Mouse (Mus musculus): Measurements from ENCODE around the gene Kcnk3. TPM values are rescaled to one million over a fixed set of nuclear protein-coding genes. Genes with fewer than 3 reads are reported as not detected.
A peak's percentile ranks its signal among the peaks of the same experiment; 100 is the strongest.

Kcnk3 gene
- polyA plus RNA-seq, 1 experiment = 0.11 TPM

DNA sequence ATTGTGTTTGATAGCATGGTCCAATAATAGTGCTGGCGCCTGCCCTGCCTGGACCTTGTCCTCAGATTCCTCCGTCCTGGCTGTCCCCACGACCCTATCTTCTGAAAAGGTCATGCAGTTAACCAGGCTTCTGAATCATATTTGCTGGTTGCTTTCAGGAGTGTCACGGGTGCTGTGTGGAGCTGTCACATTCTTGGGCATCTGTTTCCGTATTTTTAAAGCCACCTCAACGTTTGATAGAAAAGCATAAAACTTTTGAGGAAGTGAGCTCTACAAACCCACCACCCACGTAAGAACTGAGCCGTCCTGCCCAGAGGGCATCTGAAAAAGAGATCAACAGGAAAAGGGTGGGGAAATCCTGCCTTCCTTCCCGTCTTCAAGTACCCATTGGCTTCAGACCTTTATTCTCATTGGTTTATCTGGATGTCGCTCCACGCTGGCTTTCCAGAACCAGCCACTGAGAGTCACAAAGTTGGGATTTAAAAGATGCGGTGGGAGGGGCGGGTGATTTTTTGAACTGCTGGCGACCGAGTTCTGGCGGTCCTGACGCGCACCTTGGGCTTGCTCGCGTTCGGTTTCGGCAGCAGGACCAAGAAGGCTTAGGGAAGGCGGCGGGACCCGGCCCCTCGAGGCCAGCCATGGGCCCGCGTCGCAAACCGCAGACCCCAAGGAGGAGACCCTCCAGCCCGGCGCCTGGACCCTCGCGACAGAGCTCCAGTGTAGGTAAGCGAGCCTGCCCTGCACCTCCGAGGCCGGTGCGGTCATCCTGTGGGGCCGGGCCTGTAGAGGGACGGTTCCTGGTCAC lies 78.6 kb downstream of the Kcnk3 start, which contains the start of gene Cenpa:
Cenpa (plus strand) TSS at position 387 of the 805 bp plus-strand sequence.
- TF ChIP-seq POLR2AphosphoS2 (IDR thresholded peaks at IDR 0.05; ENCODE audit: insufficient read length, low read depth) (peak; percentile 48), E2F4 (IDR thresholded peaks at IDR 0.05; ENCODE audit: insufficient read depth) (peak; percentile 90), USF1 (IDR thresholded peaks at IDR 0.05; ENCODE audit: low read depth) (no peak), POLR2A (IDR thresholded peaks at IDR 0.05; ENCODE audit: insufficient read length, low read depth) (peak; percentile 59)
- no peaks in the 10 kb centered on the region for H3K36me3 ChIP-seq (ENCODE audit: control insufficient read depth, insufficient read depth)
- no peaks in the 10 kb centered on the region for H3K27me3 ChIP-seq (ENCODE audit: control insufficient read depth, insufficient read depth, insufficient read length)
- H3ac ChIP-seq (ENCODE audit: control insufficient read depth, insufficient read length) = peak within 1 kb of the TSS; percentile 59
- peaks cover 40% of the 10 kb centered on the region for H3K79me2 ChIP-seq (ENCODE audit: control insufficient read depth, insufficient read depth)
- peak within 1 kb of the TSS; percentile 78 for H3K4me3 ChIP-seq
- peak within 1 kb of the TSS; percentile 93 for H3K4me2 ChIP-seq (ENCODE audit: low read depth)

DNA sequence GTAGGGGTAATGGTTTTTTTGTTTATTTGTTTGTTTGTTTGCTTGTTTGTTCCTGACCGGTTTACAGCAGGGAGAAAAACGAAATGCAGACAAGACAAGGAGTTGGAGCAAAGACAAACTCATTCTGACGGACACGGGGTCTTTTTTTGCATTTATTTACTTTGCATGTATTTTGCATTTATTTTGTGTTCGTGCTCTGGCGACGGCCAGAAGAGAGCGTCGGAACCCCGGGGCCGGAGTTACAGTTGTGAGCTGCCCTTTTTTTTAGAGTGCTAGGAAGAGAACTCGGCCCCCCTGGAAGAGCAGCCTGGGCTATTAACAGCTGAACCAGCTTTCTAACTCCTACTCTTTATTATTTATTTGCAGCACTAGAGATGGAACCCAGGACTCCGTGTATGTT lies 79.2 kb downstream of the Kcnk3 start:
- peak overlapping the region; percentile 78 for H3K4me3 ChIP-seq
- H3K36me3 ChIP-seq (ENCODE audit: control insufficient read depth, insufficient read depth) = no peaks in the 10 kb centered on the region
- no peaks in the 10 kb centered on the region for H3K27me3 ChIP-seq (ENCODE audit: control insufficient read depth, insufficient read depth, insufficient read length)
- peak overlapping the region; percentile 76 for H3K4me2 ChIP-seq (ENCODE audit: low read depth)
- H3ac ChIP-seq (ENCODE audit: control insufficient read depth, insufficient read length) = peak overlapping the region; percentile 59
- H3K79me2 ChIP-seq (ENCODE audit: control insufficient read depth, insufficient read depth) = peaks cover 40% of the 10 kb centered on the region
- no peak for TF ChIP-seq TCF12 (IDR thresholded peaks at IDR 0.05; ENCODE audit: insufficient read depth, poor library complexity, severe bottlenecking)
- TF ChIP-seq TCF3 (IDR thresholded peaks at IDR 0.05; ENCODE audit: insufficient read length, low read depth) = no peak
- TF ChIP-seq POLR2A (IDR thresholded peaks at IDR 0.05; ENCODE audit: insufficient read length, low read depth) = no peak
- TF ChIP-seq REST (IDR thresholded peaks at IDR 0.05; ENCODE audit: insufficient read depth, insufficient read length) = no peak
- TF ChIP-seq CEBPB (IDR thresholded peaks at IDR 0.05; ENCODE audit: insufficient read depth, poor library complexity, severe bottlenecking) = no peak
- no peak for TF ChIP-seq MYOD1 (IDR thresholded peaks at IDR 0.05; ENCODE audit: control insufficient read depth in 1 of 3, insufficient read length in 2 of 3, low read depth in 2 of 3)
- no peak for TF ChIP-seq POLR2AphosphoS2 (IDR thresholded peaks at IDR 0.05; ENCODE audit: insufficient read length, low read depth)

DNA sequence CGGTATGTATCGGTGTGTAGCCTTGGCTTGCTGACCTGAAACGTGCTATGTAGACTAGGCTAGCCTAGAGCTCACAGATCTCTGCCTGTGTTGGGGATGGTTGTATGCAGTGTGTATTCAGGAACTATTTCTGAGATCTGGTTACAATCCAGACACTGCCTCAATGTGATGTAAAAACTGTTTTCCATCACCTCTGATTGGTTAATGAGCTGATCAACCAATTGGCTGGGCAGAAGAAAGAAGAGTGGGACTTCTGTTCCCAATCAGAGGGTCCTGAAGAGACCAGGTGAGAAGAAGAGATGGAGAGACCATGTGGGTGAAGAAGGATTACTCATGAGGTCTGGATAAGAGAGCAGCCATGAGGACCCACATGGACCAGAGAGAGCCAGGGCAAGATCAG lies 79.7 kb downstream of the Kcnk3 start:
- no peaks in the 10 kb centered on the region for H3K36me3 ChIP-seq (ENCODE audit: control insufficient read depth, insufficient read depth)
- no peaks in the 10 kb centered on the region for H3K27me3 ChIP-seq (ENCODE audit: control insufficient read depth, insufficient read depth, insufficient read length)
- no peak overlapping the region for H3ac ChIP-seq (ENCODE audit: control insufficient read depth, insufficient read length)
- peak overlapping the region; percentile 78 for H3K4me3 ChIP-seq
- H3K79me2 ChIP-seq (ENCODE audit: control insufficient read depth, insufficient read depth) = peaks cover 40% of the 10 kb centered on the region
- peak overlapping the region; percentile 76 for H3K4me2 ChIP-seq (ENCODE audit: low read depth)
- TF ChIP-seq E2F4 (IDR thresholded peaks at IDR 0.05; ENCODE audit: insufficient read depth) (no peak), CEBPB (IDR thresholded peaks at IDR 0.05; ENCODE audit: insufficient read depth, poor library complexity, severe bottlenecking) (no peak), SRF (IDR thresholded peaks at IDR 0.05; ENCODE audit: control insufficient read depth, insufficient read length, low read depth) (no peak), REST (IDR thresholded peaks at IDR 0.05; ENCODE audit: insufficient read depth, insufficient read length) (no peak), USF1 (IDR thresholded peaks at IDR 0.05; ENCODE audit: low read depth) (no peak), TCF12 (IDR thresholded peaks at IDR 0.05; ENCODE audit: insufficient read depth, poor library complexity, severe bottlenecking) (no peak), MYOG (IDR thresholded peaks at IDR 0.05; ENCODE audit: control insufficient read depth in 1 of 3, insufficient read depth in 1 of 3, insufficient read length in 2 of 3, low read depth in 2 of 3) (no peak), POLR2A (IDR thresholded peaks at IDR 0.05; ENCODE audit: insufficient read length, low read depth) (no peak), MAX (IDR thresholded peaks at IDR 0.05; ENCODE audit: low read depth) (no peak), POLR2AphosphoS2 (IDR thresholded peaks at IDR 0.05; ENCODE audit: insufficient read length, low read depth) (no peak), TCF3 (IDR thresholded peaks at IDR 0.05; ENCODE audit: insufficient read length, low read depth) (no peak), MYOD1 (IDR thresholded peaks at IDR 0.05; ENCODE audit: control insufficient read depth in 1 of 3, insufficient read length in 2 of 3, low read depth in 2 of 3) (no peak)

DNA sequence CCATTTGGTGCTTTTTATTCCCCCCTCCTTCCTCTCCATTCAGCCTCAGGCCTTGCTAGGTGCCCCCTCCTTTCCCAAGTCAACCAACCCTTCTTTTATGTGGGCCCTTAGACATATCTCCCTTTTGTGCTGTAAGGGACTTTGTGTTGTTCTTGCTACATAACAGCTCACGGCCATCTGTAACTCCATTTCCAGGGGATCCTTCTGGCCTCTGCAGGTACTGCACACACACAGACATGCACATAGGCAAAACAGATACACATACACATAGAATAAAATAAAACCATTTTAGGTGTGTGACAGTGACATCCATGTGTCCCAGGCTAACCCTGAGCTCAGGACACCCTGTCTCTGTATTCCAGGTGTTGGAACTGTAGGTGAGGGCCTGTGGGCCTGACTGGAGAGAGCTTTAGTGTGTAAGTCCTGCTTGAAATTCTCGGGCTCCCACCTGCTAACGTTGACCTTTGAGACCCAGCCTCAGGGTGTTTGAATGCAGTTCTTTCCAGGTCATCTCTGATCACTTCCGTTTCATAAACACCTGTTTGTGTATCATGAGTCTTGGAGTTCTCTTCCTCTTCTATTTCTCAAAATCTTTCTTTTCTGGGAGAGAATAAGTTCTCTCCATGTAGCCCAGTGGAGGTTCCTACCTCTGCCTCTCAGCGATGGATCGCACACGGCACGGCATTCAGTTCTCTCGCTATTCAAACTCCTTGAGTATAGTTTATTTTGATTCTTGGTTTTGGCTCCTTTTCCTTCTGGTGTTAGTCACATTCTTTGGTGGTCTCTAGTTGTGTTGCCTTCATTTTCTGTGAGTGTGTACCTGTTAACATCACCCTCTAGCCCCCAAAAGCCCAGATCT lies 80.9 kb downstream of the Kcnk3 start:
- Histone ChIP-seq H3ac (ENCODE audit: control insufficient read depth, insufficient read length) (no peak overlapping the region), H3K36me3 (ENCODE audit: control insufficient read depth, insufficient read depth) (peaks cover 5% of the 10 kb centered on the region), H3K27me3 (ENCODE audit: control insufficient read depth, insufficient read depth, insufficient read length) (no peaks in the 10 kb centered on the region), H3K4me3 (peak overlapping the region; percentile 78), H3K79me2 (ENCODE audit: control insufficient read depth, insufficient read depth) (peaks cover 40% of the 10 kb centered on the region), H3K4me2 (ENCODE audit: low read depth) (peak overlapping the region; percentile 76)
- TF ChIP-seq E2F4 (IDR thresholded peaks at IDR 0.05; ENCODE audit: insufficient read depth) (no peak), USF1 (IDR thresholded peaks at IDR 0.05; ENCODE audit: low read depth) (no peak), TCF3 (IDR thresholded peaks at IDR 0.05; ENCODE audit: insufficient read length, low read depth) (no peak), POLR2A (IDR thresholded peaks at IDR 0.05; ENCODE audit: insufficient read length, low read depth) (no peak), POLR2AphosphoS2 (IDR thresholded peaks at IDR 0.05; ENCODE audit: insufficient read length, low read depth) (no peak), CEBPB (IDR thresholded peaks at IDR 0.05; ENCODE audit: insufficient read depth, poor library complexity, severe bottlenecking) (no peak), SRF (IDR thresholded peaks at IDR 0.05; ENCODE audit: control insufficient read depth, insufficient read length, low read depth) (no peak), TCF12 (IDR thresholded peaks at IDR 0.05; ENCODE audit: insufficient read depth, poor library complexity, severe bottlenecking) (no peak), MYOD1 (IDR thresholded peaks at IDR 0.05; ENCODE audit: control insufficient read depth in 1 of 3, insufficient read length in 2 of 3, low read depth in 2 of 3) (no peak), MAX (IDR thresholded peaks at IDR 0.05; ENCODE audit: low read depth) (no peak), REST (IDR thresholded peaks at IDR 0.05; ENCODE audit: insufficient read depth, insufficient read length) (no peak), MYOG (IDR thresholded peaks at IDR 0.05; ENCODE audit: control insufficient read depth in 1 of 3, insufficient read depth in 1 of 3, insufficient read length in 2 of 3, low read depth in 2 of 3) (no peak)
